Mouse (Mus musculus): ENCODE results near the gene March9.

DNA sequence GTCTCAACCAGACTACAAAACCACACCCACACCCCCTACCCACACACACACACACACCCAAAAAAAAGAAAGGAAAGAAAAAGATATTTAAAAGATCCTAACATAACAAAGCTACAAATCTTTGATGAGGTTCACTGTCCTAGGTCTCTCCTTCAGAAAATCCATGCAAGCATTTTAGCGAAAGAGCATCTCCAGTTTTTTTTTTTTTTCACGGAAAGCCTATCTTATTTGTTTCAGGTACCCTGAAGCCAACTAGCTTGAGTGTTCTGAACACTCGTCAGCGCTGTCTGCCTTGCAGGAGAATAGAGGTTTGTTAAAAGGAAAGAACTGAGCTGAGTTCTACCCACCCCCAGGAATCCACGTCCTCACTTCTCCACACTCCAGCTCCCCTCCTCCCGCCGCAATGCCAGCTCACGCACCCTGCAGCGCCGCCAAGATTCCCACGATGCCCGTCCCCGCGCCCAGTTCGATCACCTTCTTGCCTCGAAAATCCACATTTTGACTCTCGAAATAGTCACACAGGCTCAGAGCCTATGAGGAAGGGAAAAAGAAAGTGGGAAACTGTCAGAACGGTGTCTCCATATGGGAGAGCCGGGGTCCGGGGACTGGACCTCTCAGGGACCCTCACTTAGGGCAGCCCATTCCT, 19.3 kb downstream of the March9 start:
- no peak for TF ChIP-seq GATA1 (IDR thresholded peaks at IDR 0.05; ENCODE audit: borderline replicate concordance, low read length)
- no peak for TF ChIP-seq FLI1 (IDR thresholded peaks at IDR 0.05; ENCODE audit: low read length)
